Mouse (Mus musculus) cerebellum, adult 2 months (tissue): ENCODE data around the gene Foxs1.

Experiments used
- CTCF ChIP-seq: fragments of 200-500 bp; IDR thresholded peaks from 2 replicates; pipeline ENCODE4 v1.5.1; 2011; ENCODE audit warnings: low read depth, mild to moderate bottlenecking, control low read depth, low read length, moderate library complexity, borderline replicate concordance; ENCODE audit not compliant: insufficient read depth
- POLR2A ChIP-seq: fragments of 200-500 bp; IDR thresholded peaks from 2 replicates; pipeline ENCODE4 v1.6.1; 2011; ENCODE audit warnings: low read length, control low read depth, borderline replicate concordance; ENCODE audit not compliant: insufficient read depth

DNA sequence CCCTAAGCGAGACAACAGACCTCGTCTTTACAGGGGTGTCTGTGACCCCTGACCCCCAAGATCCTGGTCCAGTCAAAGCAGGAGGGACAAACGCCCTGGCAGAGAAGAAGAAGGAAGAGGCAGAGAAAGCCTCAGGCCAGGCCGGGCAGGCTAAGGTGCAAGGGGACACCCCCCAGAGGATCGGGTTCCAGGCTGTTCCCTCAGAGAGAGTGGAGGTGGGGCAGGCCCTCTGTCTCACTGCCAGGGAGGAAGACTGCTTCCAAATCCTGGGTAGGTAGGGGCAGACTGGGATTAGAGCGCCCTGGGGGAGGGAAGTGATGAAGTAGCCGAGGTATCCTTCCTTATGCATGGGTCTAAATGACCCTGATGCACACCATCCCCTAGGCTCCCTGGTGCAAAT, 19.5 kb downstream of the Foxs1 start:
- TF ChIP-seq CTCF: no peak
- no peak for TF ChIP-seq POLR2A
